Mouse (Mus musculus) urinary bladder, postnatal 4 days (tissue): ENCODE results near the gene Lingo3.
A peak's percentile ranks its signal among the peaks of the same experiment; 100 is the strongest.
"Not testable (repeated sequence)": the region's sequence is repeated elsewhere in the genome, so short reads cannot be mapped to it uniquely, and the experiment has no call there.

ENCODE experiments used
- DNase-seq, 2 experiments: peaks; one replicate each; pipeline ENCODE4 v3.0.0; 2021 to 2022; ENCODE audit warnings: low spot score in 2 of 2

The Lingo3 gene

DNA sequence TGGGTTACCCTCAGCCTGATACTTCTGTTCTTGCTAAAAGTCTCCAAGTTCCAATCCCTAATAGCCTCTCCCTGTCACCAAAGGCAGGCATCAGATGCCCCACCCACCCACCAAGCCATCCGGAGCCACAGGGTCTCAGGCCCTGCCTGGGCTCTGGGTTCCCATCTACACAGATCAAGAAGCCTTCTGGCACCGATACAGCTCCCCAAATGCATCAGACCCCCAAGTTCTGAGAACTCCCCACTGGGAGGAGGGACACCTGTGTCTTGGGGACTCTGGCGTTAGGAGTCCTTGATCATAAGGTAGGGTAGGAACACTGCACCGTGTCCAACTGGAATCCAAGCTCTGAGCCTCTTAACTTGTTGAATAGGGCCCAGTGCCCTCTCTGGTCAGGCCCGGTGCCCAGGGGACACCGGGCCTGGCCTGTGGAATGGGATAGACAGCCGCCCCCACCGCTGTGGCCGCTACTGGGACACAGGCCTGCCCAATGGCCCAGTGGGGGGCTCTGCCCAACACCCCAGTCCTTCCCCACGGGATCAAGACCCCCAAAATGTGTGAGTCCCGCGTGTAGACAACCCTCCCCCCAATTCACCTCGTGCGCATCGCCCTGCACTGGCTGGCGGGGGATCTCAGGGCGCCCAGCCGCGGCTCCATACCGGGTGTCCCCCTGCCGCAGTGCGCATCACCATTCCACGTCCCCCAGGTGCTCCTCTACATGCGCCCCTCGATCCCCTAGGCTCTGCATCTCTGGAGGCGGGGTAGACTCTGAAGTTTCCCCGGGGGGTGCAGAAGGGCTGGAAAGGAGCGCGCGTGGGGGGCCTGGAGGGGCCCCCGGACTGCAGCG lies 530 bp downstream of the Lingo3 start:
- DNase-seq: no peak

DNA sequence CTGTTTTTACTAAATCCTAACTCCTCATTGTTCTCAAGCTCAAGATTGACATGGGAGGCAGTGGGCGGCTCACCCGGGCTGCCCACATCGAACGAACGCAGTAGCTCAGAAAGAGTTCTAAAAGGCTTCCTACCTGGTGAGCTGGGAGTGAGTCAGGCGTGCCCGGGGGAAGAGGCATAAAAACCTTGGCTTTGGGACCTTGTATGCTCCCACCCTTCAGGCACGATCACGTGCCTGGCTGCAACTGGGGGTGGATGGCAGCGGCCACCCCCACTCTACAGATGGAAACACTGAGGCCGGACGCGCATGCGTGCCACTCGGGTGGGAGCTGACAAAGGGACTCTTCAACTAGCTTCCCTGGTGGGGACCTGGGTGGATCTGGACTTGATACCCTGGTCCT lies 1.5 kb downstream of the Lingo3 start:
- DNase-seq: no peak

DNA sequence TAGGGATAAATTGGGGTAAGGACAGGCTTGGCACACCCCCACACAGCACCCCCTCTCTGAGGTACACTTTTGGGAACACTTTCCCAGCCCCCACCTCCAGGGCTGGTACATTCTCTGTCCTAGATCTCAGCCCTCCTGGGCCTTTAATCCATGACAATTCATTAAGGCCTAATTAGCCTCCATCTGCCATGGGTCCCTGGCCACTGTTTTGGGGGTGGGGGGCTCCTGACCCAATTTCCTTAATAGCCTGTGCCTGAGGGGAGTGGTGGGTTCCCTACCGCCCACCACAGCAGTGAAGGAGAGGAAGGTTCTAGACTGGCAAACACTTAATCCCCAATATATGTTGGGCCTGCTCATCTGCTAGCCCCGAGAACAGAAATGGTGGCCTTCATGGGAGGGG lies 2.2 kb downstream of the Lingo3 start:
- DNase-seq: no peak

DNA sequence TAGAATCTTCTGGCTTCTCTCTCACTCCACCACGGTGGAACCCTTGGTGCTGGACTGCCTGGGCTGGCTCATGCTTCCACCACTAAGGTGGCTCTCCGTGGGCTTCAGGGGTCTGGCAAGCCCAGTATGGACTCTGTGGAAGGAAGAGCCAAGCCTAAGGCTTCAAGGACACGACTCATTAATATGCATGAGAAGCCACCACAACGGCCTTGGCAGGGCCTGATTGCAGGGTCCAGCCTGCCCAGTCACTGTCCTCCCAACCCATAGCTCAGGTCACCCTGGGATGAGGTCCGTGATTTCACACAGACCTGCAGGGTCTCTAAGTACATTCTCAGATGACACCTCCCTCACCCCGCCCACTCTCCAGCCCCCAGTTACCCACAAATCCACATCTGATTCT lies 4.0 kb downstream of the Lingo3 start:
- DNase-seq: no peak

DNA sequence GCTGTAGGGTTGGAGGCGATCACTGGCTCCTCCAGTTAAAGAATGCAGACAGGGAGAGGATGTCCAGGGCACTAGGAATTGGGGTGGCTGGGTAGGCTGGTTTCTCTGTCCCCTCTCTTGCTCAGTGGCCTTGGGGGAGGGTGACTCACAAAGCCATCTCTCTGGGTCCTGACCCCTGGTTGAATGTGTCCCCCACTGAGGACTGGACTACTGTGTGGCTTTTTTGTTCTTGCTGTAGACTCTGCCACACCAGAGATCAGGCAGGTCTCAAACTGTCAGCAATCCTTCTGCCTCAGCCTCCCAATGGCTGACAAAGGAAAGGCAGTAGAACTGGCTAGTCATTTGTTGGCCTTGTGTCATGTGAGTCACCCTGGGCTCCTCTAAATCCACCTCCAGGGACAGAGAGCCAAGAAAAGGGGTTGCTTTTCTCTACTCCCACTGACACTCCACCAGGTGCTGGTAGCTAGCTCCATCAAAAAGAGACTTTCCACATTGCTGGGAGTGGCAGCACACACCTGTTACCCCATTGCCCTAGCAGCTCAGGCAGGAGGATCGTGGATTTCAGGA lies 5.4 kb downstream of the Lingo3 start:
- DNase-seq: no peak

DNA sequence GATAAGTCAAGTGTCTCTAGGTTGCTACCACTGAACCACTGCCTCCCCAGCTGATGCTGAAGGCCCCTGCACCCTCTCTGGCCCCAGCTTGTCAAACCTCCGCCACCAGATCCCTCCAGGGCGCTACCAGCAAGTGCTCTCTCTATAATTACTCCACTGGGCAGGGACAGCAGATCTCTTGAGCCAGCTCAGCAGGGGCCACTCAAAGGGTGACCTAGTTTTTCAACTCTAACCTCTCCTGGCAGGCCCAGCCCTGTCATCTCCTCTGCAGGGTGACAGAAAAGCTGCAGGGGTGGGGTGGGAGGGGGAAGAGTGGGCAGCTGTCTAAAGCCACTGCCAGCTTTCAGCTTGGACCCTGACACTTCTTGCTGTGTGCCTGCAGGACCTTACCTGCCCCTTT lies 6.0 kb downstream of the Lingo3 start:
- no peak for DNase-seq

DNA sequence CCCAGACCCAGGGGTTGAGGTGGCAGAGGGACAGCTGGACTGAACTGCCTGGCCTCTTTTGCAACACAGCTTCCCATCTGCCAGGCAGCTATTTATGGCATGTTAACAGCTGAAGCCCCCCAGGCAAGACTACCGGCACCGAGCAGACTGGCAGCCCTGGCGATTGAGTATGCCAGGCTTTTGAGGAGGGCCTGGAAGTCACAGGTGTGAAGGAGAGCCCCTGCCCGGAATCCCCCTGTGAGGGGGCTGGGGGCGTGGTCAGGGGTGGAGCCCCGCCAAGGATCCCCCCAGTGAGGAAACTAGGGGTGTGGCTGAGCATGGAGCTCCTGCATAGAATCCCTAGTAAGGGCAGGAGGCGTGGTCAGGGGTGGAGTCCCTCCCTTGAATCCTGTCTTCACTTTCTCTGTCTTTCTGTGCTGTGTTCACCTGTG lies 6.9 kb downstream of the Lingo3 start:
- no peak for DNase-seq

DNA sequence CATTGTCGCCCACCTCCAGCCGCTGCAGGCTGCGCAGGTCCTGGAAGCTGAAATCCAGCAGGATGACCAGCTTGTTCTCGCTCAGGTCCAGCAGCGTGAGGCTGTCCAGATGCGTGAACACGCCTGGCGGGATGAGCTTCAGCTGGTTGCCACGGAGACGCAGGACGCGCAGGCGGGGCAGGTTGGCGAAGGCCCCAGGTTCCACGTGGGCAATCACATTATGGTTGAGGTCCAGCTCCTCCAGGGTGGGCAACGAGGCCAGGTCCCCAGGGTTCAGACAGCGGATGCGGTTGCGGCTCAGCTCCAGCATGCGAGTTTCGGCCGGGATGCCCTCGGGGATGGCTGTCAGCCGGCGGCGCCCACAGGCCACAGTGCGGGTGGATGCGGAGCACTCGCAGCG lies 8.2 kb downstream of the Lingo3 start:
- DNase-seq: no peak

DNA sequence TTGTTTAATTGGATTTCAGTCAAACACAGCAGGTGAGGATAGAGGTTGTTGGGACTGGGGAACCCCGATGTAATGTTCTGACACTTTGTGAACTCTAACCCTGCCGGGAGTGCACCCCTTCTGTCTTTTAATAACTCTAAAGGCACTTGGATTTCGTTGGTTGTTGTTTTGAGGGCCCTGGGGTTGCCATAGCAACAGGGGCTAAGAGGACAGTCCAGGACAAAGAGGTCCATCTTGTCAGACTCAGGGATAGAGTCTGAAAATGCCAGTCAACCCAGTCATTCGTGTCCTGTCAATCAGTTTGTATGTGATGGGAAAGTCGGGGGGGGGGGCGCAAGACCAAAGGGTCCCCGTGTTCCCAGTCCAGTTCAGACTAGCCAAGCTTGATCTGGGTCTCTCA lies 11.0 kb downstream of the Lingo3 start:
- DNase-seq: no peak

DNA sequence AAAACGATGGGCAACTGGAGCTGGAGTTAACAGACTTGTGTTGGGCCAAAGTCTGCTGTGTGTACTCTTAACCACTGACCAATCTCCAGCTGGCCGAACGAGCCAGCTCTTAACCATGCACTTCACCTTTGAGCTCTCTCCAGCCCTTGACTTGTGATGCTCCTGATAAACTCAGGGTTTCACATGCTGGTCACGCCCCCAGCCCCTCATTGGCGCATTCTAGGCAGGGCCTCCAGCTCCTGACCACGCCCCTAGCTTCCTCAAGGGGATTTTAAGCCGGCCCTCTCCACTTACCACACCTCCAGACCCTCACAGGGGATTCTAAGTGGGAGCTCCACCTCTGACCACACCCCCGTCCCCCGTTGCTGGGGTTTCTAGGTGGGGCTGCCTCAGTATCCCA lies 12.7 kb downstream of the Lingo3 start:
- no peak for DNase-seq

DNA sequence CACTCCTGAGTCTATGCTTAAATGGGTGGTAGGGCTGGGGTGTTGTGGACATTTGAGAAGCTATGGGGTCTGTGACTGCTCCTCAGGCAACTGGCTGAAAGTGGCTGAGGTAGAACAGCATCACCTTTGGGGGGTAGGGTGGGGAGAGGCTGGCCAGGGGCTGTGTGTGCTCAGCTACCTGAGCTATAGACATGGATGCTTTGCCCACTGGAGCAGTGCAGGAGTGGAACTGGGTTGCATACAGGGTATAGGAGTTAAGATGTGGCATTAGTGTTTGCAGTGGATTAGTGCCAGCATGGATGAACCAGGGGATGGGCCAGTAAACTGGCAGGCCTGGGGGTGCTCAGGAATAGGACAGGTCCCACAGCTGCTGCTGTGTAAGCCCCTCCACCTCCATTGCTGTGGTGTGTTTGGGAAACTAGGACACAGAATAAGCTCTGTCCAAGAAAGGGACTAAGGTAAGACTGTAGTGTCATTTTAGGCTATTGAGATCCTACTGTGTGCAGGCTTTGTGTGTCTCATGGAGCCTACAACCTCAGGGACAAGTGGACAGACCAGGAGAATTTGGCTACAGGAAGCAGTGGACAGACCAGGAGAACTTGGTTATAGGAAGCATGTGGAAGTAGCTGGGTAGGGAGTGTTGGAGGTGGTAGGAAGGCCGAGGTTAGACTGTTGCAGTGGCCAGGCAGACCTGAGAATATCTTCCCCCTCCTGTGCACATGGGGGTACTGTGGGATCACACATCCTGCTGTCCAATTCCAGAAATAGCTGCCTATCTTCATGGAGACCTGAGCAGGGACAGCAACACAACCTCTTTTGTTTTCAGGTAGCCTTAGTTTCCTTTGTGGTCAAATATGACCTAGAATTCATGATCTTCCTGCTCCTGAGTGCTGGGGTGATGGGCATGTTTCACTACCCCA lies 14.2 kb downstream of the Lingo3 start:
- no peak for DNase-seq

DNA sequence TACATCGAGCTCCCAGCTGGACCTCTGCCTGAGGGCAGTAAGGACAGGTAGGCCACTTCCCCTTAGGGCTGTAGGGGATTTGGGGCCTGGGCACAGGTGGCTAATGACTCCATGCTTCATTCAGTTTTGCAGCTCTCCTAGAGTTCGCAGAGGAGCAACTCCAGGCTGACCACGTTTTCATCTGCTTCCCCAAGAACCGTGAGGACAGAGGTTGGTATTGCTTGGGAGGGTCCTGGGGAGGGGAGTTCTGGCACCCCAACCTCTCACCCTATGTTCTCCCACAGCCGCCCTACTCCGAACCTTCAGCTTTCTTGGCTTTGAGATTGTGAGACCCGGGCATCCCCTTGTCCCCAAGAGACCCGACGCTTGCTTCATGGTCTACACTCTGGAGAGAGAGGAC lies 15.3 kb downstream of the Lingo3 start:
- DNase-seq: not testable (repeated sequence)

DNA sequence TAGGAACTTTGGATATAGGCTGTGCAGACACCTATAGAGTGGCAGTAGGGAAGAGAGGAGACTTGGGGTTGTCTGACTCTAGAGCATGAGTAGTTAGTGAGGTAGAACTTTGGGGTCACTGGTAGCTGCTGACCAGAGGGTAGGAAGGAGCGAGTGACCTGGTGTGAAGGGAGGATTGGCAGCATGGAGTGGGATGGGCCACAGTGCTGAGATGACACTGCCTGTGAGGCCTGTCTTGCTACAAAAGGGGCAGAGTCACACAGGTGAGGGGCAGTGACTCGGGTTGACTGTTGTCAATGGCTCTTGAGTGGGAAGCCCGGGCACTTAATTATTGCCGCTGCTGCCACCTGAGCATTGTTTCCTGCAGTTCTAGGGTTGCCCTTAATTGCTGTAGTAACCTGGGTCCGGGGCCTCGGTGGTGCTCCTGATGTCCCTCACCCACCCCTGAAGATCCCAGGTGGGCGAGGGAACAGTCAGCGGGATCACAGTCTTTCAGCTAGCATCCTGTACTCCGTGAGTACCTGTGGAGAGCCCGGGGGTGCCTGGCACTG lies 15.9 kb downstream of the Lingo3 start:
- DNase-seq: no peak

DNA sequence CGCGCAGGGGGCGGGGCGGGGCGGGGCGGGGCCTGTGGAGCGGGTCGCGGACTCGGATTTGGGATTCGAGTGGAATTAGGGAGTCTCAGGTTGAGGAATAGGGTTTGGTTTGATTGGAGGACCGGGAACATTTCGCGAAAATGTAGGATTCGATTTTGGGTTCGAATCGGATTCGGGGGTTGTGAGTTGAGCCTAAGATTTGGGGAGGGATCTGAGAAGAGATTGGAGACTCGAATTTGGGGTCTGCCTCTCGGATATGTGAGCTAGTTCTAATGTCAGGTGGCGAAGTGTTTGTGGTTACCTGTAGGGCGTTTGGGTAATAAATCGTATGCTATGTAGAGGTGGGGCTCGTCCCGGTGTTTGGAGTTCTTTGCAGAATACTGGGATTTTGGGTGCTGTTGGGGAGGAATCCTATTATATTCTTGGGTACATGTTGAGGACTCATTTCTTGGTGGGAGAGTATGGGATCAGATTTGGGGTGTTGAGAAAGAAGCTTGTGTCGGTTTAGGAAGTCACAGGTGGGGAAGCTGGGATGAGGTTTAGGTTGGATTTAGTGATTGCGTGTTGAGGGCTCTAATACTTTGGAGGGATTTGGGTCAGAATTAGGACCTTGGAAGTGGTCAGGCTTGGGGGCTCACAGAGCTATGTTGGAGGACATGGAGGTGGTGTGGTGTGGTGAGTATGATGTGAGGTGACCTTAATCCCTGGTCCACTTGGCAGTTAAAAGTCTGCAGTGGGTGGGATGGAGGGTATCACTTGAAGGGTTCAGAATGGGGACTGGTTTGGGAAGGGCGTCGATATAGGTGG lies 16.6 kb downstream of the Lingo3 start:
- no peak for DNase-seq

DNA sequence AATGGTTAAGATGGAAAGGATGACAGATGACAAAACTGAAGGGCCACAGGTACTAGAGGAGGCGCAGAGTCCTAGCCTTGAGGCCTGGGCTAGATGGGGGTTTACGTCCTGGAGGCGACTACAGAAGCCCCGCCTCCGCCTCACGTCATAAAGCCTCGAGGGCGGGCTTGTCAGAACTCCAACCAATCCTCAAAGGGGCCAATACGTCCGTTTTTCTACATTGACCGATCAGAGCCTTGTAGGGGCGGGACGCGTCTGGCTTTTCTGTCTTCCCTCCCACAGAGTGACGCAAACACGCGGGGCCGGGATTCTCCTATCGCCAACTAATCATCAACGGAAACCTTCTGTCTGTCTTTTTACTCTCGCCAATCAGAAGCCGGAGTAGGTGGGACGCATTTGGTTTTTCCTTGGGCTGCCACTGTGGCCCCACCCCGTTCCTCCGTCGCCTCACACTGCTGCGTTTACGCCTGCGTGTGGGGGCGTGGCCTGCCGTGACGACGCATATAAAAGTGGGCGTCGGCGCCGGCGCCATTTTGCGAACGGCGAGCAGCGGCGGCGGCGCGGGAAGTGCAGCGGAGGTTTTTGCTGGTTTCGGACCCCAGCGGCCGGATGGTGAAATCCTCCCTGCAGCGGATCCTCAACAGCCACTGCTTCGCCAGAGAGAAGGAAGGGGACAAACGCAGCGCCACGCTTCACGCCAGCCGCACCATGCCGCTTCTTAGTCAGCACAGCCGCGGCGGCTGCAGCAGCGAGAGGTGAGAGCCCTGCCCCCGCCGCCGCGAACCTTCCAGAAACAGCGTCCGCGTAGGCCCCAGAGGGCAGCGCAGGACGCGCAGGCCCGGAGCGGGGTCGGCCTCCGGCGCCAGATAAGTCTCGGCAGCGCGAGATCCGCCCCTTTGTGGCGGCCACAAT lies 17.4 kb downstream of the Lingo3 start, which contains the start of gene Oaz1:
Oaz1 (plus strand) TSS at position 506 of the 912 bp plus-strand sequence.
- DNase-seq: peak; percentile 97 to 98

DNA sequence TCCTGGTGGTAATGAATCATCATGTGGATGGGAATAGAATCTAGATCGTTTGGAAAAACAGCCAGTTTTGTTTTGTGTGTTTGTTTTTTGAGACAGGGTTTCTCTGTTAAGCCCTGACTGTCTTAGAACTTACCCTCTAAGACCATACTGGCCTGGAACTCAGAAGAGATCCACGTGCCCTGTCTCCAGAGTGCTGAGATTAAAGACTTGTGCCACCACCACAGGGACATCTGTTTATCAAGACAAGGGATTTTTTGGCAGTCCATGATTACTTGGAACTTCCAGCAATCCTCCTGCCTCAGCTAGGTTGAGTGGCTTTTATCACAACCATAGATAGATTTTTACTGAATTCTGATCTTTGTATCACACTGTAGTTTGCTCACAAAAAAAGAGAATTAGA lies 19.0 kb downstream of the Lingo3 start:
- no peak for DNase-seq

DNA sequence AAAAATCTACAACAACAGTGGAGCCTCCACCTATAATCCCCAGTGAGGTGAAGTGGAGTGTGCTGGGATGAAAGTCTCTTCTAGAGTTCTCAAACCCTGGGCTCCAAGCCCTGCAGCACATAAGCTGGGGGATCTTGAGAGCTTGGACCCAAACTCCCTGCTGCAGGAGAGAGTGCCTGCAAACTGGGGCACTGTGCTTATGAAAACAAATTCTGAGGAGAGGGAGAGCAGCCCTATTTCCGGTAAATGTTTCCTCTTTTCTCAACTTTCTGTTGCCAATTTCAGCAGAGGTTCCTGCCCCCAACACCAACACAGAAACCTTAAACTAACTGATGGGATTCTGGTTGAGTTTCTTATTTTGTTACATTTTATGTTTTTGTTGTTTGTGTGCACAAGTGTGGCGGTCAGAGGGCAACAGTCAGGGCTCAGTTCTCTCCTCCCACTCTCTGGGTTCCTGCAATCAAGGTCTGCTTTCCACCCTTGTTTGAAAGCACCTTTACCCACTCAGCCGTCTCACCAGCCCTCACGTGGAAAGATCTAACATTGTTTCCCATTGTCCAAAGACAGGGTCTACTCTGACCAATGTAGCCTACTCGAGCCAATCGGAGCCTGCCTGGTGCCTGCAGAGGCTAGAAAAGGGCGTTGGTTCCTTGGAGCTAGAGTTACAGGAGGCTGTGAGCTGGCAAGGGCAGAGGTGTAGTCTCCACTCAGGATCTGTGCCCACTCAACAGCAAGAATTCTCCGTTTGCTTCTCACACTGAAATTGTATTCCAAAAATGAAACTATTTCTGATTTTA lies 19.8 kb downstream of the Lingo3 start:
- no peak for DNase-seq

DNA sequence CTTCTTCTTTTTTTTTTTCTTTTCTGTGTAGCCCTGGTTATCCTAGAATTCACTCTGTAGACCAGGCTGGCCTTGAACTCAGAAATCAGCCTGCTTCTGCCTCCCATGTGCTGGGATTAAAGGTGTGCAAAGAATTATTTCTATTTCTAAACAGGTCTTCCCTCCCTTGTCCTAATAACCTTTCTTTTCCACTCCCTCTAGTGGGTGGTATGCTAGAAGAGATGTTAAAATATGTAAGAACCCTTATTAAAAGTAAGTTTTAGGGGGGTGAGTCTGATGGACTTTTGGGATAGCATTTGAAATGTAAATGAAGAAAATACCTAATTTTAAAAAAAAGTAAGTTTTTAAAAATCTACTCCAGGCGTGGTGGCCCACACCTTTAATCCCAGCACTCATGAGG lies 20.5 kb downstream of the Lingo3 start:
- DNase-seq: no peak

DNA sequence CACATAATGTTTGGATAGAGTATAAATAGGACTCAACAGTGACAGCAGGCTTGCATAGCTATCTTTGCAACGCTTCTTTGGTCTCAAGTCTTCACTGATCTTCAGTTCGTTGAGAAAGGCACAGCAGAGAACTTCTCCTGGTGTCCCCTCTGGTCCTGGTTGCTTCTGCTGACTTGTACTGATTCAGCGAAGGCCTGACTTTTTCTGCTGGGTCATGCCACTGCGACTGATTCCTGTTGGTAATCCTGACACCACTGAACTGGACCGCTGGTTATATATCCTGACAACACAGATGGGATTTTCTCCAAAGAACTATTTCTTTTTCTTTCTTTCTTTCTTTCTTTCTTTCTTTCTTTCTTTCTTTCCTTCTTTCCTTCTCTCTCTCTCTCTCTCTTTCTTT lies 21.3 kb downstream of the Lingo3 start:
- no peak for DNase-seq
